Mouse (Mus musculus): ENCODE measurements around the gene Tas2r129.
"Not testable (repeated sequence)": the region's sequence is repeated elsewhere in the genome, so short reads cannot be mapped to it uniquely, and the experiment has no call there.

Tas2r129 gene

GRCm38 (mm10) chr6:132950802-132951201 lies at the start of gene Tas2r129:
Gene Tas2r129 (plus strand): TSS chr6:132951102.
- no peak for DNase-seq (ENCODE audit: low spot score in 2 of 2)

GRCm38 (mm10) chr6:132909351-132909750 lies 41.6 kb upstream of the Tas2r129 start, which contains the start of gene Tas2r125:
Gene Tas2r125 (plus strand): TSS chr6:132909651.
- DNase-seq (ENCODE audit: low spot score in 2 of 2) = no peak

- DNase-seq (ENCODE audit: low spot score in 2 of 2) = not testable (repeated sequence)
These were observed 9.5 kb upstream of the Tas2r129 start for GRCm38 (mm10) chr6:132941376-132941775.

GRCm38 (mm10) chr6:132957819-132958218 lies 6.9 kb downstream of the Tas2r129 start, which contains the start of gene Tas2r131:
Gene Tas2r131 (minus strand): TSS chr6:132957919.
- DNase-seq (ENCODE audit: low spot score in 2 of 2) = no peak

- DNase-seq (ENCODE audit: low spot score in 2 of 2) = no peak
These were observed 30.0 kb downstream of the Tas2r129 start, which contains the start of gene Tas2r109 for GRCm38 (mm10) chr6:132980865-132981264. Gene Tas2r109 (minus strand): TSS chr6:132980965.
